Mouse (Mus musculus): ENCODE data around the gene Slc4a5.

The Slc4a5 gene

GRCm38 (mm10) chr6:83352666-83353410, 133.2 kb downstream of the Slc4a5 start:
- no peak for DNase-seq
